Mouse (Mus musculus) spleen, adult 2 months (tissue): ENCODE measurements around the gene Gm973. TPM values are rescaled to one million over a fixed set of nuclear protein-coding genes. Genes with fewer than 3 reads are reported as not detected.

Experiments used
- DNase-seq, 2 experiments: peaks; one replicate each; pipeline versions ENCODE4 v3.0.0 to v3.0.0-alpha.2; 2012 to 2021; ENCODE audit warnings: low spot score in 2 of 2, low read depth in 1 of 2
- H3K27ac ChIP-seq: fragments of 200-500 bp; 2 replicates; pipeline ENCODE4 v1.5.1; 2012; ENCODE audit warnings: low read length, inconsistent platforms; ENCODE audit not compliant: insufficient read depth
- H3K27me3 ChIP-seq: fragments of 200-500 bp; 2 replicates; pipeline ENCODE4 v1.6.1; 2012; ENCODE audit warnings: mild to moderate bottlenecking, moderate library complexity, low read length, inconsistent platforms; ENCODE audit not compliant: control insufficient read depth, insufficient read depth
- H3K36me3 ChIP-seq: fragments of 200-500 bp; 2 replicates; pipeline ENCODE4 v1.6.1; 2012; ENCODE audit warnings: mild to moderate bottlenecking, low read length, inconsistent platforms; ENCODE audit not compliant: control insufficient read depth, insufficient read depth
- H3K4me1 ChIP-seq: fragments of 200-500 bp; 2 replicates; pipeline ENCODE4 v1.6.1; 2011; ENCODE audit warnings: inconsistent platforms; ENCODE audit not compliant: control insufficient read depth, insufficient read depth, insufficient read length
- H3K4me3 ChIP-seq: fragments of 200-500 bp; 2 replicates; pipeline ENCODE4 v1.5.1; 2011; ENCODE audit warnings: mild to moderate bottlenecking, inconsistent platforms; ENCODE audit not compliant: insufficient read depth, insufficient read length; ENCODE audit errors: extremely low read depth
- CTCF ChIP-seq: fragments of 200-500 bp; IDR thresholded peaks from 2 replicates; pipeline ENCODE4 v1.5.1; 2011; ENCODE audit warnings: mild to moderate bottlenecking, inconsistent platforms; ENCODE audit not compliant: insufficient read depth, insufficient read length, insufficient replicate concordance; ENCODE audit errors: extremely low read depth
- POLR2A ChIP-seq: fragments of 200-500 bp; IDR thresholded peaks from 2 replicates; pipeline ENCODE4 v1.6.1; 2011; ENCODE audit warnings: low read depth, low read length, inconsistent platforms
- WGBS: fragments of 180-500 bp; shearing (Covaris S2); methylation state at CpG from one replicate; pipeline ENCODE4 v1.1.7; 2018; 5-methylcytosine and 5-hydroxymethylcytosine counted together
- polyA plus RNA-seq: library from polyadenylated mRNA; depleted of rRNA; stranded (reverse); fragments of >200 nt; gene quantifications from 2 replicates; pipeline ENCODE4 v1.2.3, GENCODE M21; 2012

Gene Gm973
- polyA plus RNA-seq, 1 experiment: not detected

- Histone ChIP-seq H3K36me3 (peaks cover 17% of the 10 kb centered on the region), H3K27ac (no peak overlapping the region), H3K4me1 (no peaks in the 10 kb centered on the region), H3K4me3 (no peak overlapping the region), H3K27me3 (no peaks in the 10 kb centered on the region)
- WGBS: 82% methylated on average over 3 of the region's 3 CpGs
- DNase-seq: no peak
- no peak for TF ChIP-seq POLR2A
- TF ChIP-seq CTCF: no peak
Measured at GRCm38 (mm10) chr1:59653243-59653911, 137.3 kb downstream of the Gm973 start.

GRCm38 (mm10) chr1:59656244-59657171 lies 140.4 kb downstream of the Gm973 start:
- Histone ChIP-seq H3K4me3 (no peak overlapping the region), H3K36me3 (peaks cover 13% of the 10 kb centered on the region), H3K4me1 (no peaks in the 10 kb centered on the region), H3K27ac (no peak overlapping the region), H3K27me3 (no peaks in the 10 kb centered on the region)
- TF ChIP-seq POLR2A: no peak
- TF ChIP-seq CTCF: no peak
- 91% methylated on average over 7 of the region's 7 CpGs for WGBS
- no peak for DNase-seq

GRCm38 (mm10) chr1:59663456-59664135 lies 147.5 kb downstream of the Gm973 start:
- DNase-seq: no peak
- 87% methylated on average over 3 of the region's 3 CpGs for WGBS
- Histone ChIP-seq H3K27me3 (no peaks in the 10 kb centered on the region), H3K4me3 (no peak overlapping the region), H3K36me3 (peaks cover 2% of the 10 kb centered on the region; the same call in 1 of the 2 replicates), H3K27ac (no peak overlapping the region), H3K4me1 (0 out of 2 replicates have a peak, but pooled peaks cover 2% of the 10 kb centered on the region)
- TF ChIP-seq POLR2A (no peak), CTCF (no peak)

- no peaks in the 10 kb centered on the region for H3K27me3 ChIP-seq
- WGBS: 78% methylated on average over 2 of the region's 2 CpGs
- H3K36me3 ChIP-seq: peaks cover 2% of the 10 kb centered on the region; the same call in 1 of the 2 replicates
- peaks cover 7% of the 10 kb centered on the region; the same call in 1 of the 2 replicates for H3K4me1 ChIP-seq
- H3K4me3 ChIP-seq: no peak overlapping the region
- TF ChIP-seq POLR2A: no peak
- TF ChIP-seq CTCF: no peak
- no peak for DNase-seq
- no peak overlapping the region for H3K27ac ChIP-seq
Measured at GRCm38 (mm10) chr1:59668871-59669270, 152.8 kb downstream of the Gm973 start.

GRCm38 (mm10) chr1:59669962-59670630 lies 154.0 kb downstream of the Gm973 start:
- DNase-seq: peak in 1 of 2 experiments; percentile 31
- H3K4me3 ChIP-seq: peak overlapping the region; percentile 87
- peaks cover 7% of the 10 kb centered on the region; the same call in 1 of the 2 replicates for H3K4me1 ChIP-seq
- H3K27ac ChIP-seq: peak overlapping the region; percentile 84
- TF ChIP-seq CTCF: no peak
- no peak for TF ChIP-seq POLR2A
- WGBS: under 1% methylated on average over 54 of the region's 54 CpGs
- H3K36me3 ChIP-seq: peaks cover 2% of the 10 kb centered on the region; the same call in 1 of the 2 replicates
- no peaks in the 10 kb centered on the region for H3K27me3 ChIP-seq

GRCm38 (mm10) chr1:59670641-59671168 lies 154.6 kb downstream of the Gm973 start, which contains the start of gene Sumo1:
Gene Sumo1, minus strand, starts transcription at chr1:59670834.
- Histone ChIP-seq H3K27ac (peak within 1 kb of the TSS; percentile 84), H3K4me3 (peak within 1 kb of the TSS; percentile 87), H3K4me1 (peaks cover 7% of the 10 kb centered on the region; the same call in 1 of the 2 replicates), H3K27me3 (no peaks in the 10 kb centered on the region), H3K36me3 (peaks cover 2% of the 10 kb centered on the region; the same call in 1 of the 2 replicates)
- peak; percentile 90; the same call in 1 of the 2 replicates for TF ChIP-seq POLR2A
- TF ChIP-seq CTCF: no peak
- DNase-seq: peak; percentile 72 to 84
- 0% methylated on average over 36 of the region's 36 CpGs for WGBS
